In the genomic region with DNA sequence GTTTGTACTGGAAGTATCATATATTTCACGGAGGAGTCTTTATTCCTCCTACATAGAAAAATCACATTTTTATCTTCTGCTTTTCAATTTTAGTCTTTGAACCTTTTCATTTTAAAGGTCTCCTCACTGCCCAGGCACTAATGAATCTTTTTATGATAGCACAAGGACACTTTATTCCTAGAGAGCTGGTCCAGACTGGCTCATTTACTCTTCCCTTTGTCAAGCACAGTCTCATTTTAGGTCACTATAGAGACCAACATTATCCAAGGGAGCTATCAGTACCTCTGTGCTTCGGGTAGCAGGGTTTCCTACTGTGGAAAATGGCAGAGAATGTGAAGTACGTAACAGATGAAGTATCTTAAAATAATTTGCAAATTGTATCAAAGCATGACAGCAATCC, we compare ENCODE assay signal across 34 mouse cellular contexts.
"Had no signal": no experiment of that assay in that cellular context is flagged by ENCODE, and none has a peak within 500 bp of the region (broad histone marks: within the 10 kb centered on the region; RNA-seq: fewer than 3 reads in every experiment).

No protein-coding gene starts in this region.

- DNase-seq: heart, postnatal 10 days; heart, postnatal 14 days; heart, postnatal 36 days; heart, postnatal 4 days; kidney, adult 11 months; kidney, adult 18-20 months; kidney, adult 2 months; kidney, adult 8-10 months; kidney, adult 9 months; kidney, postnatal 10 days; kidney, postnatal 14 days; kidney, postnatal 25 days; kidney, postnatal 36 days; kidney, postnatal 4 days; layer of hippocampus, adult 9-11 months; layer of hippocampus, postnatal 36 days had no signal

- H3K9me3 ChIP-seq: heart, embryonic 10.5 days; heart, embryonic 12.5 days; heart, embryonic 13.5 days; heart, embryonic 15.5 days; hindbrain, embryonic 10.5 days; hindbrain, embryonic 12.5 days; hindbrain, embryonic 13.5 days; hindbrain, embryonic 15.5 days; intestine, embryonic 15.5 days; kidney, embryonic 15.5 days had no signal

- H3K27ac ChIP-seq: heart, embryonic 10.5 days; heart, embryonic 13.5 days; heart, embryonic 15.5 days; hindbrain, embryonic 10.5 days; hindbrain, embryonic 12.5 days; hindbrain, embryonic 13.5 days; hindbrain, embryonic 14.5 days; hindbrain, embryonic 15.5 days; hindbrain, postnatal 0 days; intestine, embryonic 15.5 days; kidney, embryonic 15.5 days; kidney, postnatal 0 days had no signal

- H3K4me2 ChIP-seq: heart, embryonic 11.5 days; heart, embryonic 12.5 days; heart, embryonic 13.5 days; heart, embryonic 15.5 days; hindbrain, embryonic 12.5 days; hindbrain, embryonic 13.5 days; hindbrain, embryonic 14.5 days; hindbrain, embryonic 15.5 days; intestine, embryonic 15.5 days; kidney, embryonic 15.5 days had no signal

- H3K4me3 ChIP-seq: heart, embryonic 10.5 days; heart, embryonic 12.5 days; heart, embryonic 13.5 days; heart, embryonic 15.5 days; hindbrain, embryonic 10.5 days; hindbrain, embryonic 12.5 days; hindbrain, embryonic 13.5 days; hindbrain, embryonic 15.5 days; intestine, embryonic 15.5 days; kidney, embryonic 15.5 days had no signal

- H3K36me3 ChIP-seq: hindbrain, embryonic 10.5 days; hindbrain, embryonic 12.5 days; hindbrain, embryonic 13.5 days; hindbrain, embryonic 15.5 days; intestine, embryonic 15.5 days; kidney, embryonic 15.5 days had no signal

- ATAC-seq: hindbrain, embryonic 16.5 days; hindbrain, postnatal 0 days; inflammation-experienced regulatory T-cells, adult 6 months; intestine, embryonic 15.5 days; intestine, embryonic 16.5 days; intestine, postnatal 0 days had no signal

- H3K27me3 ChIP-seq: heart, embryonic 12.5 days; heart, embryonic 13.5 days; heart, embryonic 15.5 days; hindbrain, embryonic 12.5 days; hindbrain, embryonic 13.5 days; hindbrain, embryonic 15.5 days; intestine, embryonic 15.5 days; kidney, embryonic 15.5 days had no signal

- H3K4me1 ChIP-seq: heart, embryonic 10.5 days; heart, embryonic 12.5 days; heart, embryonic 13.5 days; heart, embryonic 15.5 days; hindbrain, embryonic 10.5 days; hindbrain, embryonic 12.5 days; hindbrain, embryonic 13.5 days; hindbrain, embryonic 15.5 days; intestine, embryonic 15.5 days; kidney, embryonic 15.5 days had no signal

- H3K9ac ChIP-seq: heart, embryonic 12.5 days; heart, embryonic 13.5 days; heart, embryonic 15.5 days; hindbrain, embryonic 12.5 days; hindbrain, embryonic 13.5 days; hindbrain, embryonic 14.5 days; hindbrain, embryonic 15.5 days; intestine, embryonic 15.5 days; kidney, embryonic 15.5 days had no signal
